Mouse (Mus musculus): Measurements from ENCODE around the gene C9orf72.

DNA sequence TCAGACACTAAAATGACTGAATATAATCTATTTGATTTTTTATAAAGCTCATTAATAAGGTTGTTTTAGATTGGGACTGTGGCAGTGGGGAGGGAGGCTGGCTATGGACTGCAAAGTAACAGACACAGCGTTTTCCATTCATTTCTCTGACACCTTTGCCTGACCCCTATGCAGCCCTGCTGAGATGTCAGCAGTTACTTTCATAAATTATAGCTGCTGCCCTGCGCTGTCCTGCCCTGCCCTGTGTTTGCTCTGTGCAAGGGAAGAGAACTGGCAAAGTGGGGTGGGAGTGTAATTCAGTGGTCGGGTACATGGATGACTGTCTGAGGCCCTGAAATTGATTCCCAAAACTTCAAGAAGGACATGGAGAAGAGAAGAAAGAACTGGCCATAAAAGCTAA, 71.9 kb downstream of the C9orf72 start:
- TF ChIP-seq CTCF (conservative IDR thresholded peaks at IDR 0.05; ENCODE audit: low read length) = no peak
- no peak for TF ChIP-seq POU5F1 (IDR thresholded peaks at IDR 0.05; ENCODE audit: borderline replicate concordance, low read length)
- TF ChIP-seq NANOG (IDR thresholded peaks at IDR 0.05; ENCODE audit: borderline replicate concordance, low read length) = no peak

Data from E14TG2a.4 (cell line).